Mouse (Mus musculus): ENCODE measurements at regions not wholly inside any gene's neighbourhood (a gene's known extent, or its start where the extent isn't known, plus 50 kb on each side); places are given as distances from the start of the nearest gene placed in this dataset.
"Not testable (repeated sequence)": the region's sequence is repeated elsewhere in the genome, so short reads cannot be mapped to it uniquely, and the experiment has no call there.

GRCm38 (mm10) chr9:3281906-3282305, 53.0 kb upstream of the Alkbh8 start:
- H3K4me3 ChIP-seq (replicated peaks); H3K27ac ChIP-seq; H3K4me1 ChIP-seq (replicated peaks); H3K36me3 ChIP-seq; ATAC-seq (ENCODE audit: insufficient number of reproducible peaks, insufficient read depth, low FRiP score, low TSS enrichment, low read depth); H3K4me2 ChIP-seq; H3K9ac ChIP-seq (replicated peaks); H3K27me3 ChIP-seq: not testable (repeated sequence)
- H3K9me3 ChIP-seq: peaks cover 18% of the 10 kb centered on the region
- WGBS: 94% methylated on average over 3 of the region's 3 CpGs

- not testable (repeated sequence) for H3K9ac ChIP-seq (replicated peaks); H3K27ac ChIP-seq; H3K36me3 ChIP-seq; H3K4me2 ChIP-seq; H3K4me1 ChIP-seq (replicated peaks); H3K9me3 ChIP-seq; H3K27me3 ChIP-seq; H3K4me3 ChIP-seq (replicated peaks); ATAC-seq (ENCODE audit: insufficient number of reproducible peaks, insufficient read depth, low FRiP score, low TSS enrichment, low read depth)
- 93% methylated on average over 9 of the region's 9 CpGs for WGBS
These were observed 51.6 kb upstream of the Alkbh8 start for GRCm38 (mm10) chr9:3283381-3283780.
